Mouse (Mus musculus) ES-E14 (cell line): ENCODE results near the gene Gpr183. TPM values are rescaled to one million over a fixed set of nuclear protein-coding genes. Genes with fewer than 3 reads are reported as not detected.

Experiments
- DNase-seq: peaks from one replicate; pipeline ENCODE4 v3.0.0-alpha.2; 2013; ENCODE audit warnings: low read depth, low spot score
- H3K27ac ChIP-seq: 2 replicates; pipeline ENCODE4 v1.5.1; 2012; ENCODE audit warnings: low read depth, mild to moderate bottlenecking, low read length, moderate library complexity, mixed read lengths; ENCODE audit not compliant: poor library complexity, insufficient read depth, severe bottlenecking
- H3K36me3 ChIP-seq: 2 replicates; pipeline ENCODE4 v1.6.1; 2012; ENCODE audit warnings: mild to moderate bottlenecking, low read length, moderate library complexity, mixed read lengths; ENCODE audit not compliant: control insufficient read depth, poor library complexity, insufficient read depth, severe bottlenecking
- H3K4me1 ChIP-seq, 2 experiments: fragments of 150-350 bp in 1 of 2; sonication (generic) in 1 of 2; 2 replicates each; pipeline ENCODE4 v1.6.1; 2012; ENCODE audit warnings: low read length in 2 of 2, mild to moderate bottlenecking in 1 of 2, mixed read lengths in 1 of 2; ENCODE audit not compliant: control insufficient read depth in 2 of 2, insufficient read depth in 2 of 2, poor library complexity in 1 of 2
- H3K4me3 ChIP-seq, 2 experiments: fragments of 150-350 bp in 1 of 2; sonication (generic) in 1 of 2; 2 replicates each; pipeline ENCODE4 v1.5.1; 2012; ENCODE audit warnings: low read length in 2 of 2, low read depth in 1 of 2, mild to moderate bottlenecking in 1 of 2, mixed read lengths in 1 of 2; ENCODE audit not compliant: insufficient read depth in 1 of 2, poor library complexity in 1 of 2, severe bottlenecking in 1 of 2
- H3K9ac ChIP-seq: 2 replicates; pipeline ENCODE4 v1.6.1; 2012; ENCODE audit warnings: low read depth, mild to moderate bottlenecking, low read length, mixed read lengths; ENCODE audit not compliant: poor library complexity, insufficient read depth, severe bottlenecking
- H3K9me3 ChIP-seq: fragments of 150-350 bp; sonication (generic); 2 replicates; pipeline ENCODE4 v1.6.1; 2012; ENCODE audit warnings: low read depth, mild to moderate bottlenecking, low read length; ENCODE audit not compliant: control insufficient read depth, insufficient read depth
- CHD2 ChIP-seq: IDR thresholded peaks from 2 replicates; pipeline ENCODE4 v1.6.1; 2014; ENCODE audit warnings: mild to moderate bottlenecking, low read depth, low read length, inconsistent platforms
- HCFC1 ChIP-seq: IDR thresholded peaks from 2 replicates; pipeline ENCODE4 v1.6.1; 2012; ENCODE audit warnings: low read length, inconsistent platforms, borderline replicate concordance; ENCODE audit not compliant: insufficient read depth
- MAFK ChIP-seq: IDR thresholded peaks from 2 replicates; pipeline ENCODE4 v1.6.1; 2014; ENCODE audit warnings: mild to moderate bottlenecking, low read depth, low read length, inconsistent platforms; ENCODE audit not compliant: insufficient read depth
- ZC3H11A ChIP-seq: IDR thresholded peaks from 2 replicates; pipeline ENCODE4 v1.6.1; 2012; ENCODE audit warnings: low read depth, mild to moderate bottlenecking, inconsistent platforms, low read length, borderline replicate concordance
- ZNF384 ChIP-seq: IDR thresholded peaks from 2 replicates; pipeline ENCODE4 v1.6.1; 2012; ENCODE audit warnings: low read depth, low read length, inconsistent platforms
- in situ Hi-C, 2 experiments: fragments of 600-800 bp; cut with MboI; formaldehyde crosslinking; loops; one replicate each; pipeline ENCODE4 v1.15.1; 2025; ENCODE audit warnings: low sequenced_read_pairs in 2 of 2, inconsistent platforms in 1 of 2; ENCODE audit not compliant: unreplicated experiment in 2 of 2
- total RNA-seq: library from RNA; depleted of rRNA; stranded (reverse); fragments of 300-350 nt; gene quantifications from 2 replicates; pipeline ENCODE4 v1.2.3, GENCODE M21; 2012

Gene Gpr183
- total RNA-seq, 1 experiment = 0.45 TPM

GRCm38 (mm10) chr14:121930731-121931383 lies 34.1 kb downstream of the Gpr183 start:
- in situ Hi-C loops = no loop called here
- Histone ChIP-seq H3K4me3 (no peak overlapping the region), H3K9ac (no peak overlapping the region), H3K36me3 (no peaks in the 10 kb centered on the region; the same call in 1 of the 2 replicates), H3K27ac (no peak overlapping the region), H3K4me1 (peaks cover 6 to 8% of the 10 kb centered on the region in 2 experiments; a peak in 2 of 4 replicates), H3K9me3 (no peaks in the 10 kb centered on the region)
- no peak for TF ChIP-seq MAFK
- no peak for TF ChIP-seq CHD2
- no peak for TF ChIP-seq ZC3H11A
- no peak for TF ChIP-seq ZNF384
- no peak for TF ChIP-seq HCFC1
- DNase-seq = no peak

GRCm38 (mm10) chr14:121929243-121929951 lies 35.6 kb downstream of the Gpr183 start:
- TF ChIP-seq ZC3H11A (no peak), CHD2 (no peak), MAFK (no peak), HCFC1 (no peak), ZNF384 (no peak)
- no peak overlapping the region for H3K9ac ChIP-seq
- H3K36me3 ChIP-seq = no peaks in the 10 kb centered on the region; the same call in 1 of the 2 replicates
- peaks cover 6 to 8% of the 10 kb centered on the region in 2 experiments; a peak in 2 of 4 replicates for H3K4me1 ChIP-seq
- H3K9me3 ChIP-seq = no peaks in the 10 kb centered on the region
- no peak overlapping the region for H3K27ac ChIP-seq
- DNase-seq = no peak
- H3K4me3 ChIP-seq = no peak overlapping the region
- in situ Hi-C loops = loop anchor here in 1 of 2 experiments (5.0 kb wide), 1 partner anchor 133 kb away; no protein-coding TSS in a partner anchor

- Histone ChIP-seq H3K27ac (no peak overlapping the region), H3K9ac (no peak overlapping the region), H3K9me3 (no peaks in the 10 kb centered on the region), H3K36me3 (no peaks in the 10 kb centered on the region; the same call in 1 of the 2 replicates), H3K4me1 (peaks cover 6 to 8% of the 10 kb centered on the region in 2 experiments; a peak in 2 of 4 replicates), H3K4me3 (no peak overlapping the region)
- in situ Hi-C loops = loop anchor here in 1 of 2 experiments (5.0 kb wide), 1 partner anchor 134 kb away; no protein-coding TSS in a partner anchor
- DNase-seq = peak; percentile 35
- TF ChIP-seq CHD2 = no peak
- peak; percentile 39; the same call in 1 of the 2 replicates for TF ChIP-seq ZC3H11A
- no peak for TF ChIP-seq MAFK
- no peak for TF ChIP-seq HCFC1
Observed at GRCm38 (mm10) chr14:121928375-121929137, 36.4 kb downstream of the Gpr183 start.

- TF ChIP-seq CHD2 = no peak
- peak overlapping the region; percentile 28; the same call in 1 of the 2 replicates for H3K9ac ChIP-seq
- peaks cover 6 to 8% of the 10 kb centered on the region in 2 experiments; a peak in 2 of 4 replicates for H3K4me1 ChIP-seq
- in situ Hi-C loops = loop anchor here in 1 of 2 experiments (5.0 kb wide), 1 partner anchor 135 kb away; no protein-coding TSS in a partner anchor
- H3K9me3 ChIP-seq = no peaks in the 10 kb centered on the region
- H3K27ac ChIP-seq = no peak overlapping the region
- no peak for DNase-seq
- no peaks in the 10 kb centered on the region for H3K36me3 ChIP-seq
- no peak overlapping the region for H3K4me3 ChIP-seq
Observed at GRCm38 (mm10) chr14:121927451-121927850, 37.5 kb downstream of the Gpr183 start.
